Mouse (Mus musculus) megakaryocyte-erythroid progenitor cell, adult 5-6 weeks (primary cell): ENCODE data around the gene Crebrf. TPM values are rescaled to one million over a fixed set of nuclear protein-coding genes. Genes with fewer than 3 reads are reported as not detected.
A peak's percentile ranks its signal among the peaks of the same experiment; 100 is the strongest.

ENCODE experiments used
- ATAC-seq: replicated peaks from 2 replicates; pipeline ENCODE4 v1.8.0; 2016; ENCODE audit warnings: mild to moderate bottlenecking, inconsistent platforms; ENCODE audit not compliant: severe bottlenecking, poor library complexity, low FRiP score, low TSS enrichment
- total RNA-seq, 2 experiments: library from RNA; stranded (forward) in 1 of 2; stranded (reverse) in 1 of 2; fragments of 200-1000, 215-1000 nt in 1 of 2; fragments of >200 nt in 1 of 2; fragmentation: Nextera tagmentation in 1 of 2; gene quantifications; 2 replicates each; pipeline ENCODE4 v1.2.3; 2014 to 2017

Crebrf gene
- total RNA-seq, 2 experiments from 2014 or later = 12.0 to 17.9 TPM

- no peak for ATAC-seq
Observed at GRCm38 (mm10) chr17:26702621-26703020, 12.8 kb upstream of the Crebrf start.

- ATAC-seq = no peak
Observed at GRCm38 (mm10) chr17:26703671-26704070, 11.8 kb upstream of the Crebrf start.

DNA sequence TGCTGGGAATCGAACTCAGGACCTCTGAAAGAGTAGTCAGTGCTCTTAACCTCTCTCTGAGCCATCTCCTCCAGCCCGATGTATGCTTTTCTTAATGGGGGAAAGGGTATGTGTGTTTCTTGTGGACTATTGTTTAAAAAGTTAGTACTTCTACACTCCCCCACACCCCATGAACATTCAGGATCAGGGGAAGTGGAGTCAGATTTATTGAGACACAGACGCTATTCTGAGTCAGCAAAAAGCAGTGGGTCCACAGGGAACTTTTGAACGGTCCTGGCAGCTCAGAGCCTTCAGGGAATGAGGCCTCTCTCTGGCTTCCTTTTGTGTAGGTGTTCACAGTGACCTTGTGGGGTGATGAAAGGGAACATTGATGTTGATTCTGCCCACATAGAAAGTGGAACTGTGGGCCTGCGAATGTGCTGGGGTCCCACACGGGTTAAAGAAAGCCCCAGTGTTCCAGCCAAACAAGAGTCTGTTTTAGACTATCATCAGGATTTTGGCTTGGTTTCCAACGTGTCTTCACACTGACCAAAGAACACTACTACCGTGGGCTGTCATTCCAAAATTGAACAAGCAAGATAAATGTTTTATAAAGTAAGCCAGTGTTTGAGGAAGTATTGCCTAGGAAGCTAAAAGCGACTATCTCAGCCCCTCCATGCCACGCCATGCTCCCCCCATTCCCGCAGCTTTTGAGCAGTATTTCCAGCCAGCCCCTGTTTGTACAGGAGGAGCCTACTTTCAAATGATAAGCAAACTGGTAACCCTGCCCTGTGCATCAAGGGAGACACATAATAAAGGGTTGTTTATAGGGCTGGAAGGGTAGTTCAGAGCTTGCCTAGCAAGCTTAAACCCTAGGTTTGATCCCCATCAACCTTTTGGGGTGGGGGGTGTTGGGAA lies 9.7 kb upstream of the Crebrf start:
- ATAC-seq = peak; percentile 39; the same call in 1 of the 2 replicates

- ATAC-seq = no peak
Observed at GRCm38 (mm10) chr17:26707066-26707465, 8.4 kb upstream of the Crebrf start.

DNA sequence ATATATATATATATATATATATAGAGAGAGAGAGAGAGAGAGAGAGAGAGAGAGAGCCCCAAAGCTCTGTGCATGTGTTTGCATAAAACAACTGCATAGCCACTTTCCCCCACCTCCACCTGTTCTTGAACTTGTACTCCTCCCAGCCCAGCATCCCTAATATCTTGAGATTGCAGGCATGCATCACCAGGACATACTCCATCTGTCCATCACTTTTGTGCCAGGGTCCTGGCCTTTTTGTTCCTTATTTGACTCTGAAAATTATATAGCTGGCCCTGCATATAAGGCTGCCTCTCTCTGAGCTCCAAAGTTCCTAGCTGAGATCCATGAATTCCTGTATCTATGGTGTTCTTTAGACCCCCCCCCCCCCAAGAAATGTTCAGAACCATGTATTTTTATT lies 7.0 kb upstream of the Crebrf start:
- ATAC-seq = no peak

DNA sequence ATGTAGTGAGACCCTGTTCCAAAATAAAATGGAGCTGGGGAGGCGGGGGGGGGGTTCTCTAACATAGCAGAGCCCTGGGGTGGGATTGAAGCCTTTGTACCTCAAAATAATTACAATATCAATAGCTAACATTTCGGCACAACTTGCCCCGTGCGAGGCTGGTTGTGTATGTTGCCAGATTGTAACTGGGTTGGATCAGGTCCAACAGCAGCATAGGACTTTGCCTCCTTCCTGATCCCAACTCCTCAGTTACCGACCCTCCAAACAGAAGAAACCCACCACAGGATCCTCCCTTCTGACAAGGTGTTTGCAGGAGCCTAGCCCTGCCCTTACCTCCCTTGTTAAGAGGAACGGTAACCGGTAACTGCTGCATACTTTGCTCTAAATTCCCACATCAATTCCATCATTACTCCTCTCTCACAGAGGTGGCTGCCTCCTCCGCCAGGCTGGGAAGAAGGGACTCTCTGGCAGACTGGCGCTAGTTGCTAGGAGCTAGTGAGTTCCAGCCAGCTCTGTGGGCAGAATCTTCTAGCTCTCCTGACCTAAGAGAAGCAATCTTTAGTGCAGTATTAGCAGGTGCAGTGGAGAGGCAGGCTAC lies 6.4 kb upstream of the Crebrf start:
- 0 out of 2 replicates have a peak, but pooled peaks have one; percentile 9 for ATAC-seq

DNA sequence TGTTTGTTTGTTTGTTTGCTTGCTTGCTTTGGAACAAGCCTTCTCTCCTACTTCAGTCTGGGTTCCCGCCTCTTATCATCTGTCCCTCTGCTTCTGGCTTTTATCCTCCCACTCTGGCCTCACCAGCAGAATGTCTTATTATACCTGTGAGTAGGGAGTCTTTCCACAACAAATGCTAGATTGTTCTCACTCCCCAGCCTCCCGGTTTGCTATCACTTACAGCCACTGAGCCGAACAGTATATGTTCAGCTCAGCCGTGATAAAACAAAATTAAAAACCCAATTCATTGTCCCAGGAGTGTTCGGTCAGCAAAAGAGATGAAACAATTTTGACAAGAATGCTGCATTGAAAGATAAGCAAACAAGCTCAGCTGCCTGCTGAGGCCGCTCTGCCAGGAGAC lies 5.4 kb upstream of the Crebrf start:
- ATAC-seq = peak; percentile 74

DNA sequence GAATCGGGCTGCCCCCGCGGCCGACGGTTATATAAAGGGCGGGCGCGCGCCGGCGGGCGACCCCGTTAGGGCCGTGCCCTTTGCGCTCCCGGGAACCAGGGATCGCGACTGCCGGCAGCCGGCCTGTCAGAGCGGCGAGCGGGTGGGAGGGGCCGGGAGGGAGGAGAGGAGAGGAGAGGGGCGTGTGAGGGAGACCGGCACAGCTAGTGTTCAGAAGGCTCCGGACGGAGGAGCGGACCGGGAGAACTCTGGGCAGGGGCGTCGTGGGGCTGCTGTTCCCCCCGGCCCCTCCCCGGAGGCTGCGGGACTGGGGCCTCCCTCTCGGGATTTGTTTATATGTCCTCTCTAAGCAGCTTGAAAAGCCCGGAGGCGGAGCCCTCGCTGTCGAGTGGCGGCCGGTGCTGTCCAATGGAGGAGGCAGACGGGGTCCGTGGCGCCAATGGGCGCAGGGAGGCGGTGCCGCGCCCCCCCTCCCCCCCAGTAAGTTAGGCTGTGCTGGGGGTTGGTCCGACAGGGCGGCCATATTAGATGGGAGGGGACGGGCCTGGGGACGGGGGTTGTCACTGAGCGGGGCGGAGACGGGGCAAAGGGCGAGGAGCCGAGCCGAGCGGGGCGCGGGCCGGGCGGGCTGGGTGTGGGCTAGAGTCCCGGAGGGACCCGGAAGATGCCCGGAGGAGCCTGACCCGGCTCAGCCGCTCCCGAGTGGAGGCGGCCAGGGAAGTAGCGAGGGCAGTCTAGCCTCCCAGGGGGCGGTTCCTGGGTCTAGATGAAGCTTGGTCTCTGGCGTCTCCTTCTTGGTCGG lies 667 bp downstream of the Crebrf start:
- peak; percentile 80 for ATAC-seq

- ATAC-seq = no peak
Observed at GRCm38 (mm10) chr17:26717868-26718267, 2.4 kb downstream of the Crebrf start.

DNA sequence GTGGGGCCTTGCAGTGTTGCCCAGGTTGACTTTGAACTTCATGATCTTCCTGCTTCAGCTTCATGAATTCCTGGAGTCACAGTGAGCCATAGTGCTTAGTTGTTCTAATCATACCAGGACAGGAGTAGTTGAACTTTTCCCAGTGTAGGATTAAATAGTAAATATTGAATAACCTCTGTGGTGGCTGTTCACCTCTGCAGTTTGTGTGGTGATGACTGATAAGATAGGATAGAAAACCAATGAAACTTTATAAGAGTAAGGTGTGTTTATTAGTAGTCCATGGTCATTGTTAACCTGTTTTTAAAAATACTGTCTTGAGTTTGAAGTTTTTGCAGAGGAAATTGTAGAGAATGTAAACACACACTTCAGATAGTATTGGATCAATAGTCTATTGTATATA lies 4.0 kb downstream of the Crebrf start:
- ATAC-seq = no peak

DNA sequence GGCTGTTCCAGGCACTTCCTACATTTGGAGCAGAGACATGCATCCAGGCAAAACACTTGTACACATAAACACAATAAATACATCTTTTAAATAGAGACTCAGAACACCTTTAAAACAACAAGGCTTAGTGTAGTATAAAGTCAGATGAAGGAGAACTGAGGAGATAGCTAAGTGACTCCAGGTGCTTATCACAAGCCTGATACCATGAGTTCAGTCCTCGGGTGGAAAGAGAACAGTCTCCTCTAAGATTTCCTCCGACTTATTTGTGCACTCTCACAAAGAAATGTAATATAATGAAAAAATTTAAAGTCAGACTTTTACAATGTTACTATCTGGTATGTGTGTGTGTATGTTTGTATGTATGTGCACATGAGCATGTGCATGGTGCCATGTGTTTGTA lies 6.4 kb downstream of the Crebrf start:
- peak; percentile 60 for ATAC-seq

- ATAC-seq = peak; percentile 72
Observed at GRCm38 (mm10) chr17:26724790-26725189, 9.3 kb downstream of the Crebrf start.

DNA sequence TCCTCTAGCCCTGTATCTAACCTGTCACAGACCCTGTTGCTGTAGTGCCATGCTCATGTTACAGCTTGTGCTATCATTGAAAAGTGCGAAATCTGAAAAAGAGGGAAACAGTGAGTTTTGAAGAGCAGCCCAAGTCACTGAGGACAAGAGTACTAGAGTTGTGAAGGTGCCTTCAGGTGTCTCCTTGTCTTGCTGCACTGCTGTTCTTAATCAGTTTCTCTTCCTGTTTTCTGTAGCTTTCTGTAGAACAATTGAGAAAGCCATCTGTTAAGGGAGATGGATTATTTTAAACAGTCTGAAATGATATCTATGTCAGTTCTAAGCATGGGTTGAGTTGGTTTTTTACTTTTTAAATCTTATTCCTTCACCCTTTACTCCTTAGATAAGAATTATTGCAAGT lies 11.2 kb downstream of the Crebrf start:
- ATAC-seq = no peak

GRCm38 (mm10) chr17:26727110-26727755 lies 11.8 kb downstream of the Crebrf start:
- ATAC-seq = no peak

- no peak for ATAC-seq
Observed at GRCm38 (mm10) chr17:26742581-26742980, 27.1 kb downstream of the Crebrf start.

GRCm38 (mm10) chr17:26743294-26743693 lies 27.8 kb downstream of the Crebrf start:
- ATAC-seq = no peak

- ATAC-seq = no peak
Observed at GRCm38 (mm10) chr17:26749975-26750374, 34.5 kb downstream of the Crebrf start.

GRCm38 (mm10) chr17:26752297-26752696 lies 36.8 kb downstream of the Crebrf start:
- ATAC-seq = no peak

- ATAC-seq = no peak
Observed at GRCm38 (mm10) chr17:26753476-26753875, 38.0 kb downstream of the Crebrf start.
